Mouse (Mus musculus) MEL-GATA-1-ER (cell line): ENCODE data around the gene Pdcd2l.

Experiments
- DNase-seq: peaks from one replicate; pipeline ENCODE4 v3.0.0-alpha.2; 2012; ENCODE audit warnings: low read depth; ENCODE audit errors: extremely low read depth

Gene Pdcd2l

GRCm38 (mm10) chr7:34141123-34141522 lies 55.3 kb downstream of the Pdcd2l start:
- no peak for DNase-seq

GRCm38 (mm10) chr7:34139493-34139892 lies 57.0 kb downstream of the Pdcd2l start:
- no peak for DNase-seq
